Mouse (Mus musculus) liver, postnatal 0 days (tissue): ENCODE results near the gene Srsf7.
A peak's percentile ranks its signal among the peaks of the same experiment; 100 is the strongest.

Source experiments
- CTCF ChIP-seq: sonication (generic); IDR thresholded peaks from 2 replicates; pipeline ENCODE4 v1.5.1; 2016; ENCODE audit warnings: antibody characterized with exemption, low read depth
- EP300 ChIP-seq: IDR thresholded peaks from 2 replicates; pipeline ENCODE4 v1.6.1; 2016; ENCODE audit warnings: antibody characterized with exemption, low read depth, mild to moderate bottlenecking

- TF ChIP-seq CTCF (no peak), EP300 (peak; percentile 48; the same call in 1 of the 2 replicates)
These were observed at the start of gene Srsf7, which contains the start of gene Ttc39d for GRCm38 (mm10) chr17:80206671-80207581.
